In genomic region chr16:23028966-23029600, GRCm38 (mm10) we compare ENCODE assay signal across 22 mouse cellular contexts. TPM values are rescaled to one million over a fixed set of nuclear protein-coding genes. Genes with fewer than 3 reads are reported as not detected.
DNase-seq lines count a peak whose midpoint lies in the region; ATAC-seq and TF ChIP-seq lines count a peak whose summit lies in the region.
"Not testable (repeated sequence)": the region's sequence is repeated elsewhere in the genome, so short reads cannot be mapped to it uniquely, and the experiment has no call there.
"Had no signal": no experiment of that assay in that cellular context is flagged by ENCODE, and none has a peak within 500 bp of the region (broad histone marks: within the 10 kb centered on the region; RNA-seq: fewer than 3 reads in every experiment).

Gene Kng2 (minus strand): TSS chr16:23029482.

- 0 out of 2 replicates have a peak, but pooled peaks have one; percentile 27 for TF ChIP-seq EP300 in lung, postnatal 0 days (IDR thresholded peaks at IDR 0.05)

- peak within 1 kb of the TSS; percentile 30 for H3K4me3 ChIP-seq in liver, embryonic 15.5 days (replicated peaks)
- H3K4me3 ChIP-seq in lung, postnatal 0 days (ENCODE audit: low read depth, low read length), result not testable (repeated sequence)

- not testable (repeated sequence) for H3K9me3 ChIP-seq in liver, embryonic 15.5 days (replicated peaks); lung, postnatal 0 days (ENCODE audit: low read length)

- not testable (repeated sequence) for TF ChIP-seq CTCF in lung, postnatal 0 days (IDR thresholded peaks at IDR 0.05)

- H3K4me1 ChIP-seq in liver, embryonic 15.5 days (replicated peaks); lung, postnatal 0 days (ENCODE audit: insufficient read depth, low read depth, low read length): not testable (repeated sequence)

- ATAC-seq in liver, embryonic 15.5 days (ENCODE audit: insufficient read depth), result peak; percentile 51
- peak; percentile 70 for ATAC-seq in lung, postnatal 0 days

- peak within 1 kb of the TSS; percentile 33; the same call in 1 of the 2 replicates for H3K27ac ChIP-seq in liver, embryonic 15.5 days (replicated peaks)
- H3K27ac ChIP-seq in lung, postnatal 0 days (ENCODE audit: low read length), result not testable (repeated sequence)

- 70% methylated on average over 3 of the region's 3 CpGs for WGBS in liver, embryonic 15.5 days (ENCODE audit: insufficient replicate concordance)
- 60% methylated on average over 3 of the region's 3 CpGs for whole genome bisulfite sequencing in lung, postnatal 0 days

- H3K36me3 ChIP-seq in liver, embryonic 15.5 days (replicated peaks); lung, postnatal 0 days (ENCODE audit: insufficient read depth, low read length): not testable (repeated sequence)

- peak within 1 kb of the TSS; percentile 13; the same call in 1 of the 2 replicates for H3K4me2 ChIP-seq in liver, embryonic 15.5 days
- H3K4me2 ChIP-seq in lung, postnatal 0 days (replicated peaks; ENCODE audit: low read depth, low read length), result not testable (repeated sequence)

- DNase-seq in NIH3T3 (ENCODE audit: low read depth), result peak; percentile 53
- peak; percentile 11 for DNase-seq in adrenal gland, postnatal 14 days
- peak; percentile 43 for DNase-seq in fat pad, adult 2 months (ENCODE audit: extremely low read depth, low read depth, low spot score)
- DNase-seq in kidney, adult 18-20 months, result peak; percentile 59
- peak; percentile 40 for DNase-seq in kidney, postnatal 14 days
- peak; percentile 65 for DNase-seq in lung, postnatal 0 days (ENCODE audit: low spot score)
- DNase-seq in lung, postnatal 4 days, result peak; percentile 33 to 57

- not testable (repeated sequence) for H3K9ac ChIP-seq in liver, embryonic 15.5 days; lung, postnatal 0 days (replicated peaks; ENCODE audit: low read depth)

- not testable (repeated sequence) for H3K27me3 ChIP-seq in liver, embryonic 15.5 days; lung, postnatal 0 days (replicated peaks; ENCODE audit: insufficient read depth, low read length)

RNA-seq across cellular contexts. Expression of gene Kng2, which starts in this region (rescaled TPM):
- total RNA-seq in adrenal gland, postnatal 14 days (2021), result 28.3 and 64.6 TPM in 2 replicates
- 66.0 and 93.3 TPM in 2 replicates for polyA plus RNA-seq in liver, embryonic 15.5 days (2015; fragmentation: Nextera tagmentation; extraction: Ambion mirVana)
- 0.42 and 1.0 TPM in 2 replicates for polyA plus RNA-seq in lung, postnatal 0 days (2015; fragmentation: Nextera tagmentation; extraction: Ambion mirVana)
- total RNA-seq: heart, adult 8-10 months; hematopoietic stem cell, adult 5-6 weeks; layer of hippocampus, adult 2 months; layer of hippocampus, postnatal 14 days; left cerebral cortex, adult 2 months; left cerebral cortex, postnatal 25 days; megakaryocyte-erythroid progenitor cell, adult 5-6 weeks had no signal
- polyA plus RNA-seq: embryonic facial prominence, embryonic 11.5 days; forebrain, embryonic 11.5 days; forebrain, embryonic 16.5 days; heart, embryonic 13.5 days; limb, embryonic 12.5 days; macrophage; midbrain, embryonic 13.5 days had no signal

Comparison
In these comparisons a context has a peak if more than half of its experiments do, and no peak if none do; other contexts are left out.
1. RNA of gene Kng2 (polyA plus RNA-seq): 66.0 to 93.3 TPM in liver, embryonic 15.5 days; 0.42 to 1.0 TPM in lung, postnatal 0 days; every median in the first group is over 10 times any median in the second.
2. DNase-seq: peak in every context shown above with its lines; median percentile 65 in lung, postnatal 0 days; 59 in kidney, adult 18-20 months; 53 in NIH3T3; 45 in lung, postnatal 4 days; 43 in fat pad, adult 2 months; 40 in kidney, postnatal 14 days; 11 in adrenal gland, postnatal 14 days.